Mouse (Mus musculus): ENCODE results near the gene Fam20c. TPM values are rescaled to one million over a fixed set of nuclear protein-coding genes. Genes with fewer than 3 reads are reported as not detected.

The Fam20c gene
- polyA plus RNA-seq, 1 experiment from 2014 or later: 9.0 TPM

GRCm38 (mm10) chr5:138778731-138779463 lies 24.6 kb downstream of the Fam20c start:
- Histone ChIP-seq H3K9me3 (replicated peaks) (no peaks in the 10 kb centered on the region), H3K4me3 (replicated peaks) (no peak overlapping the region), H3K4me2 (replicated peaks) (no peak overlapping the region), H3K36me3 (no peaks in the 10 kb centered on the region), H3K27ac (replicated peaks) (0 out of 2 replicates have a peak overlapping the region, but pooled peaks have one; percentile 3), H3K4me1 (peaks cover 18% of the 10 kb centered on the region), H3K27me3 (no peaks in the 10 kb centered on the region), H3K9ac (no peak overlapping the region)
- 0 out of 2 replicates have a peak, but pooled peaks have one; percentile 35 for ATAC-seq (ENCODE audit: insufficient number of reproducible peaks, low FRiP score, low TSS enrichment, low read depth)
- WGBS: 59% methylated on average over 9 of the region's 9 CpGs

DNA sequence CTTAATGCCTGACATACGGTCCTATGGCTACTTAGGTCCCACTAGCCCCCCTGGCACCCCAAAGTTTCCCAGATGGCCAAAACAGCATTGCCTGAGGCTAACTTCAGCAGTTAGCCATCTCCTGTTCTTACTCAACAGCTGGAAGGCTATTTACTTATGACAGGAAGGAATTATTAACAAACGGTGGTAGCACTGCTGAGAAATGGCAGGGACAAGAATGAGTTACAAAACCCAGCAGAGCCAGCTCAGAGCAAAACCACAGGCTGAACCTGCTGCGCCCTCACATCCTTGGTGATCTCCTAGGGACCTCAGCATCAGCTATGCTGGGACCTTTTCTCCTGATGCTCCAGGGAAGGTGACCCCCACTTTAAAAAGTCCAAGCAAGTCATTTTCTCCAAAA lies 25.3 kb downstream of the Fam20c start:
- no peaks in the 10 kb centered on the region for H3K9me3 ChIP-seq (replicated peaks)
- no peak for ATAC-seq (ENCODE audit: insufficient number of reproducible peaks, low FRiP score, low TSS enrichment, low read depth)
- no peak overlapping the region for H3K4me3 ChIP-seq (replicated peaks)
- no peak overlapping the region for H3K9ac ChIP-seq
- 58% methylated on average over 3 of the region's 3 CpGs for WGBS
- H3K27me3 ChIP-seq: no peaks in the 10 kb centered on the region
- H3K4me1 ChIP-seq: peaks cover 18% of the 10 kb centered on the region
- H3K27ac ChIP-seq (replicated peaks): no peak overlapping the region
- H3K36me3 ChIP-seq: no peaks in the 10 kb centered on the region
- H3K4me2 ChIP-seq (replicated peaks): no peak overlapping the region

DNA sequence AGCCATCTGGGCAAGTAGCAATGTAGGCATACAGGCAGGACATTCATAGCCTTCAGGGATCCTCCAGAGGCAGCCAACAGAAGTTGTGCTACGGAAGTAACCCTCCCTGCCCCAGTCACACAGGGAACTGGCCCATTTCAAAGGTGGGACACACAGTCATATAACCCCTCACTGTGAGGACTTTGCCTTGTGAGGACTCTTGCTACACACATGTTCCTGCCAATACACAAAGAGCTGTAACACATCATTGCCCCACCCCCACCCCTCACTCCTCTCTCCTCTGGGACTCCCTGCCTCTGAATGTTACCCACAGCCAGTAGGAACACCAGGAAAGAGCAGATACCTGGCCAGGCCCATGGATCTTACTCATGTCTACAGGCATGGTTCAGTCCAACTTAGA lies 28.4 kb downstream of the Fam20c start:
- 94% methylated on average over 1 of the region's 1 CpGs for WGBS
- Histone ChIP-seq H3K9me3 (replicated peaks) (no peaks in the 10 kb centered on the region), H3K27ac (replicated peaks) (peak overlapping the region; percentile 22; the same call in 1 of the 2 replicates), H3K4me2 (replicated peaks) (no peak overlapping the region), H3K9ac (no peak overlapping the region), H3K4me3 (replicated peaks) (no peak overlapping the region), H3K36me3 (no peaks in the 10 kb centered on the region), H3K27me3 (no peaks in the 10 kb centered on the region), H3K4me1 (peaks cover 27% of the 10 kb centered on the region)
- no peak for ATAC-seq (ENCODE audit: insufficient number of reproducible peaks, low FRiP score, low TSS enrichment, low read depth)

DNA sequence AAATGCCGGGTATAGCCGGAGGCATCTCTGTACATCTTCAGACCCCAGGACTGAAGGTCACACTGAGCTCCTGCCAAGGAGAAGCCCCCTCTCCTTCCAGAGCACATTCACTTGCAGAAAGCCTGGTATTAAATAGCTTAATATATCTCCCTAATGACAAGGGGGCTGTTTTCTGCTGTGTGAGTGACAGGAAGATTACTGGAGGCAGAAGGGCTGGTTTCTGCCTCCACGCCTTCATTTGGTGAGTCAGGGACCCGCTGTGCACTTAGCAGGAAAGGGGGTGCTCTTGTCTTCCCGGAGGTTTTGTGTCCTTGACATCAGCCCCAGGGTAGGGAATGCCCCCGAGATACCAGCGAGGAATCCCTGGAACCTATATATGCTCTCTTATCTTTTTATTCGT lies 28.9 kb downstream of the Fam20c start:
- 0 out of 2 replicates have a peak overlapping the region, but pooled peaks have one; percentile 22 for H3K27ac ChIP-seq (replicated peaks)
- H3K27me3 ChIP-seq: no peaks in the 10 kb centered on the region
- no peak overlapping the region for H3K9ac ChIP-seq
- H3K9me3 ChIP-seq (replicated peaks): no peaks in the 10 kb centered on the region
- no peak for ATAC-seq (ENCODE audit: insufficient number of reproducible peaks, low FRiP score, low TSS enrichment, low read depth)
- 68% methylated on average over 8 of the region's 8 CpGs for WGBS
- H3K36me3 ChIP-seq: no peaks in the 10 kb centered on the region
- no peak overlapping the region for H3K4me3 ChIP-seq (replicated peaks)
- no peak overlapping the region for H3K4me2 ChIP-seq (replicated peaks)
- peaks cover 27% of the 10 kb centered on the region for H3K4me1 ChIP-seq

DNA sequence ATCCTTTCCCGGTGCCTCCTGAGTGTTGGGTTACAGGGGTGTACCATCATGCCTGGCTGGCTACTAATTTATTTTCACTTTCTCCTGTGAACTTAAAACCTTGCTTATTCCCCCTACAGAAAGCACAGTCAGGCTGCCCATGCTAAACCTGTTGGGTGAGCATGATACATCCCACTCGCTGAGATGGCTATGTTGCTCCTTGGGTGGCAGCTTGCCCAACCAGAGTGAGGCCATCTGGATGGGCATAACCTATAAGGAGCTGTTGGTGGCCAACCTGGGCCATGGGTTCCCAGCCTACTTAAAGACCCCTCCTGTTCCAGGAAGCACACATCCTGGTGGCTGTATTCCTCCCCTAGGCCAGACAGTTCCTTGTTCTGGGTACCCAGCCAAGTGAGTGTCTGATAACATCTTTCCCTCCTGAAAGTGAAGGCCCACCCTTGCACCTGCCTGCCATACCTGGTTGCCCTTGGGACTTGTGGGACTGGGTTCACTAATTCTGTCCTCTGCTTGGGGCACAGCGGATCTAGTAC lies 31.7 kb downstream of the Fam20c start:
- H3K9me3 ChIP-seq (replicated peaks): no peaks in the 10 kb centered on the region
- H3K4me3 ChIP-seq (replicated peaks): no peak overlapping the region
- H3K4me1 ChIP-seq: peaks cover 27% of the 10 kb centered on the region; the same call in 1 of the 2 replicates
- WGBS: 71% methylated on average over 3 of the region's 3 CpGs
- ATAC-seq (ENCODE audit: insufficient number of reproducible peaks, low FRiP score, low TSS enrichment, low read depth): no peak
- H3K4me2 ChIP-seq (replicated peaks): no peak overlapping the region
- no peaks in the 10 kb centered on the region for H3K36me3 ChIP-seq
- H3K27ac ChIP-seq (replicated peaks): no peak overlapping the region
- H3K27me3 ChIP-seq: no peaks in the 10 kb centered on the region
- H3K9ac ChIP-seq: no peak overlapping the region

DNA sequence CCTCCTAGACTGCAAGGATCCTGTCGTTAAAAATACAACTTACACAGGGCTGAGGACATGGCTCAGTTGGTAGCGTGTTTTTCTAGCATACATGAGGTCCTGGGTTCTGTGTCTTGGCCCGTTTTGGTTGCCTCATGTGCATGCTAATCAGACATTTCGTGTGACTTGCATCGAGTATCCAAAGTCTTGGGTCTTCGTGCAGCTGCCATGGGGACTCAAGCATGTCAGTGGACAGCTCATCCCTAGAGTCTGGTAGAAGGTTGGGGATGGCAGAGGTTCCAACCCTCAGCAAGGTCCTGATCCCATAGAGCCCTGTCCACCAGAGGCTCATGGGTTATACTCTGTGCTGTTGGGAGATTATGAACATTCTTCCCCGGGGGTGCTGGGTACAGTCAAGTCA lies 33.3 kb downstream of the Fam20c start:
- Histone ChIP-seq H3K9me3 (replicated peaks) (no peaks in the 10 kb centered on the region), H3K4me3 (replicated peaks) (no peak overlapping the region), H3K27me3 (no peaks in the 10 kb centered on the region), H3K4me1 (peaks cover 22% of the 10 kb centered on the region; the same call in 1 of the 2 replicates), H3K4me2 (replicated peaks) (no peak overlapping the region), H3K27ac (replicated peaks) (no peak overlapping the region), H3K9ac (no peak overlapping the region), H3K36me3 (no peaks in the 10 kb centered on the region)
- WGBS: 83% methylated on average over 7 of the region's 7 CpGs
- ATAC-seq (ENCODE audit: insufficient number of reproducible peaks, low FRiP score, low TSS enrichment, low read depth): no peak

DNA sequence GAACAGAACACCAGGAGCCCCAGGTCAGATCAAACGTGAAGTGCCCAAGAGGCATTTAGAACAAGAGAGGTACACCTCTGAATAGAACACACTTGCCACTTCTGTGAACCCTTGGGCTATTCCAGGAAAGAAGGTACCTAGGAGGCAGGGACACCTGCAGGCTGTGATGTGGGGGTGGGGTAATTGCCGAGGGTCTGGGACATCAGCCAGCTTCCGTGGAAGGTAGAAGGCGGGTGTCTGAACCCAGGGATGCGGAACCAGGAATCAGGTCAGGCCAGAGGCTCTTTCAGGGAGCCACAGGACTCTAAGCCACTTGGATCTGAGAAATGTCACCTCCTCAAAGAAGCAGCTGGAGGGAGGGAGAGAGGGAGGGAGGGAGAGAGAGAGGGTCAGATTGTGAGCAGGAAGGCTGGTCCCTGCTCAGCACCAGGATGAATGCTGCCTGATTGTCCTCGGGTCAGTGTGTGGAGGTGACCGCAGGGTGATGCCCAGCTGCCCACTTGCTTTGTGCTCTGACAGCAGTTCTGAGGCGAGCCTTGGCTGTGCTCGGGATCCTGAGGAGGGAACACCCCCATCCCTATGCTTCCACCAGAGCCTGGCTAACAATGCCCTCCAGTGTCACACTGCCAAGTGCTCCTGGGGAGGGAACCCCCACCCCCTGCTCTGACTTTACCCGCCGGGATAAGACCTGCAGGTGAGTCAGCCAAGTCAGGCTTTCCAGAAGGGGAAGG lies 34.3 kb downstream of the Fam20c start:
- H3K27ac ChIP-seq (replicated peaks): no peak overlapping the region
- 0 out of 2 replicates have a peak, but pooled peaks have one; percentile 20 for ATAC-seq (ENCODE audit: insufficient number of reproducible peaks, low FRiP score, low TSS enrichment, low read depth)
- no peaks in the 10 kb centered on the region for H3K27me3 ChIP-seq
- no peaks in the 10 kb centered on the region for H3K36me3 ChIP-seq
- H3K9me3 ChIP-seq (replicated peaks): no peaks in the 10 kb centered on the region
- H3K4me2 ChIP-seq (replicated peaks): no peak overlapping the region
- H3K9ac ChIP-seq: no peak overlapping the region
- WGBS: 35% methylated on average over 11 of the region's 11 CpGs
- H3K4me1 ChIP-seq: peaks cover 19% of the 10 kb centered on the region; the same call in 1 of the 2 replicates
- H3K4me3 ChIP-seq (replicated peaks): no peak overlapping the region

GRCm38 (mm10) chr5:138790954-138791480 lies 36.7 kb downstream of the Fam20c start:
- ATAC-seq (ENCODE audit: insufficient number of reproducible peaks, low FRiP score, low TSS enrichment, low read depth): no peak
- Histone ChIP-seq H3K27me3 (no peaks in the 10 kb centered on the region), H3K27ac (replicated peaks) (no peak overlapping the region), H3K4me1 (peaks cover 13% of the 10 kb centered on the region; the same call in 1 of the 2 replicates), H3K9me3 (replicated peaks) (no peaks in the 10 kb centered on the region), H3K4me3 (replicated peaks) (no peak overlapping the region), H3K36me3 (no peaks in the 10 kb centered on the region), H3K4me2 (replicated peaks) (no peak overlapping the region), H3K9ac (no peak overlapping the region)
- 83% methylated on average over 11 of the region's 11 CpGs for WGBS

DNA sequence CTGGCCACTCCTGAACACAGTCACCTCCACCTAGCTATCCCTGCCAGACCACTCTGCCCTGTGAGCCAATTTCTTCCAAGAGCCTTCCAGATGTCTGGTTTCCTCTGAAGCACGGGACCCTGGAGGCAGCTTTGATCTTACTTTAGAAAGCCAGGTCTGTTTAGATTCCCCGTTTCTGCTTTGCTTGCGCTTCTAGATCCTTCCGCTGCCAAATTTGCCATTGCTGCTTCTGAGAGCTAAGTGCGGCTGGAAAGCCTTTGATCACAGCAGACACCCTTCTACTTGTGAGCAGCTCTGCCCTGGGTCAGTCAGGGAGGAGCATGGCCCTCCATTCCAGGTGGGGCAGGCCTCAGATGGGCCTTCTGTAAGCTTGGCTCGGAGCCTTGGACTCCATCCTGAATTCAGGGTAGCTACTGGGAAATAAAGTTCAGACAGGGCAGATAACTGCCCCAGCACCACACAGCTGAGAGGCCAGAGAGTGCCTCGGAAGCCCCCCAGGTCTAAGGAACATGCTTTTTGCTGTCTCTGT lies 47.3 kb downstream of the Fam20c start:
- no peaks in the 10 kb centered on the region for H3K27me3 ChIP-seq
- no peak overlapping the region for H3K4me2 ChIP-seq (replicated peaks)
- H3K9me3 ChIP-seq (replicated peaks): no peaks in the 10 kb centered on the region
- WGBS: 47% methylated on average over 7 of the region's 7 CpGs
- no peak overlapping the region for H3K27ac ChIP-seq (replicated peaks)
- no peak overlapping the region for H3K9ac ChIP-seq
- no peak for ATAC-seq (ENCODE audit: insufficient number of reproducible peaks, low FRiP score, low TSS enrichment, low read depth)
- no peak overlapping the region for H3K4me3 ChIP-seq (replicated peaks)
- H3K36me3 ChIP-seq: no peaks in the 10 kb centered on the region
- peaks cover 4% of the 10 kb centered on the region; the same call in 1 of the 2 replicates for H3K4me1 ChIP-seq

- Histone ChIP-seq H3K4me3 (replicated peaks) (no peak overlapping the region), H3K36me3 (no peaks in the 10 kb centered on the region), H3K27ac (replicated peaks) (no peak overlapping the region), H3K4me2 (replicated peaks) (no peak overlapping the region), H3K27me3 (no peaks in the 10 kb centered on the region), H3K9me3 (replicated peaks) (no peaks in the 10 kb centered on the region), H3K9ac (no peak overlapping the region), H3K4me1 (peaks cover 4% of the 10 kb centered on the region; the same call in 1 of the 2 replicates)
- ATAC-seq (ENCODE audit: insufficient number of reproducible peaks, low FRiP score, low TSS enrichment, low read depth): no peak
- WGBS: 82% methylated on average over 5 of the region's 5 CpGs
Measured at GRCm38 (mm10) chr5:138804286-138804685, 50.0 kb downstream of the Fam20c start.

GRCm38 (mm10) chr5:138809767-138810166 lies 55.5 kb downstream of the Fam20c start:
- Histone ChIP-seq H3K36me3 (no peaks in the 10 kb centered on the region), H3K4me1 (no peaks in the 10 kb centered on the region), H3K4me2 (replicated peaks) (no peak overlapping the region), H3K4me3 (replicated peaks) (no peak overlapping the region), H3K27ac (replicated peaks) (no peak overlapping the region), H3K27me3 (no peaks in the 10 kb centered on the region), H3K9me3 (replicated peaks) (no peaks in the 10 kb centered on the region), H3K9ac (no peak overlapping the region)
- WGBS: 83% methylated on average over 6 of the region's 6 CpGs
- no peak for ATAC-seq (ENCODE audit: insufficient number of reproducible peaks, low FRiP score, low TSS enrichment, low read depth)

Measured in embryonic facial prominence, embryonic 15.5 days (tissue).